Mouse (Mus musculus) hindbrain, postnatal 0 days (tissue): ENCODE results near the gene Fignl1. TPM values are rescaled to one million over a fixed set of nuclear protein-coding genes. Genes with fewer than 3 reads are reported as not detected.
A peak's percentile ranks its signal among the peaks of the same experiment; 100 is the strongest.

Source experiments
- ATAC-seq: fragments of 200-750 bp; cut with Nextera tagmentation; 2 replicates; pipeline ENCODE4 v1.8.0; 2017; ENCODE audit warnings: mild to moderate bottlenecking, moderate TSS enrichment, moderate library complexity
- DNase-seq: peaks from one replicate; pipeline ENCODE4 v3.0.0-alpha.2; 2015; ENCODE audit warnings: low spot score
- H3K27ac ChIP-seq: fragments of 300-500 bp; sonication (generic); 2 replicates; pipeline ENCODE4 v1.5.1; 2014; ENCODE audit warnings: mild to moderate bottlenecking
- H3K27me3 ChIP-seq: fragments of 300-500 bp; sonication (generic); 2 replicates; pipeline ENCODE4 v1.6.1; 2014; ENCODE audit warnings: low read length, mixed read lengths; ENCODE audit not compliant: insufficient read depth
- H3K36me3 ChIP-seq: fragments of 300-500 bp; sonication (generic); 2 replicates; pipeline ENCODE4 v1.6.1; 2014; ENCODE audit warnings: low read length, mixed read lengths; ENCODE audit not compliant: insufficient read depth
- H3K4me1 ChIP-seq: fragments of 300-500 bp; sonication (generic); 2 replicates; pipeline ENCODE4 v1.6.1; 2014; ENCODE audit warnings: antibody characterized with exemption, low read length, mixed read lengths; ENCODE audit not compliant: insufficient read depth
- H3K4me2 ChIP-seq: fragments of 300-500 bp; sonication (generic); 2 replicates; pipeline ENCODE4 v1.6.1; 2014; ENCODE audit warnings: low read depth, mild to moderate bottlenecking, low read length, moderate library complexity, mixed read lengths
- H3K4me3 ChIP-seq: fragments of 300-500 bp; sonication (generic); 2 replicates; pipeline ENCODE4 v1.5.1; 2014; ENCODE audit warnings: low read length
- H3K9ac ChIP-seq: fragments of 300-500 bp; sonication (generic); replicated peaks from 2 replicates; pipeline ENCODE4 v1.6.1; 2014; ENCODE audit warnings: mild to moderate bottlenecking, low read length, moderate library complexity, mixed read lengths
- H3K9me3 ChIP-seq: fragments of 300-500 bp; sonication (generic); 2 replicates; pipeline ENCODE4 v1.6.1; 2016; ENCODE audit warnings: low read length, mixed read lengths
- CTCF ChIP-seq: IDR thresholded peaks from 2 replicates; pipeline ENCODE4 v1.5.1; 2016; ENCODE audit warnings: antibody characterized with exemption, control low read depth, low read depth
- WGBS: fragments of 180-500 bp; shearing (Covaris S2); extraction: QIAGEN DNeasy Blood & Tissue Kit; methylation state at CpG from one replicate; pipeline ENCODE4 v1.1.7; 2014; 5-methylcytosine and 5-hydroxymethylcytosine counted together
- polyA plus RNA-seq: library from polyadenylated mRNA; unstranded; fragments of >200 nt; fragmentation: Nextera tagmentation; extraction: Ambion mirVana; gene quantifications from 2 replicates; pipeline ENCODE4 v1.2.1, GENCODE M21; 2015
- total RNA-seq: library from RNA; depleted of rRNA; stranded (reverse); fragments of >200 nt; gene quantifications from 2 replicates; pipeline ENCODE4 v1.2.3, GENCODE M21; 2014

Gene Fignl1
- total and polyA plus RNA-seq, 2 experiments from 2014 or later = 7.0 to 11.3 TPM

DNA sequence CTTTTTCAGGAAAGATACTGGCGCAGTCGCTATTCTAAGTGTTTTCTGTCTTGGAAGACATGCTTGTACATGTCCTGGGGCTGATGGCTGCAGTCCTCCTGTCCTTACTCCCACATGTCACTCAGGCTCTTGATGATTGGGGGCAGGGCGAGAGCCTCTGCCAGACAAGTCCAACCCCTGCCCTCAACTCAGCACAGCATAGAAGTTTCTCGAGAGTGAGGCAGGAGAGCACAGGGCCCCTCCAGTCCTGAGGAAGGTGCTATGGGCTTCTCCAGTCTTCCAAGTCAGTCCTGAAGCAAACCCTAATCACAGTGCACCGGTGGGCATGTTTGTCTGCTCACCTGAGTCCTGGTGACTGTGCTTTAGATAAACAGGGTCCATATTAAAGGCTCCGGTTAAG lies 20.0 kb upstream of the Fignl1 start:
- H3K9me3 ChIP-seq = no peaks in the 10 kb centered on the region
- no peak overlapping the region for H3K4me2 ChIP-seq
- H3K27me3 ChIP-seq = no peaks in the 10 kb centered on the region
- H3K27ac ChIP-seq = no peak overlapping the region
- DNase-seq = no peak
- H3K36me3 ChIP-seq = no peaks in the 10 kb centered on the region
- no peak for TF ChIP-seq CTCF
- H3K4me1 ChIP-seq = no peaks in the 10 kb centered on the region; the same call in 1 of the 2 replicates
- H3K9ac ChIP-seq = no peak overlapping the region
- no peak overlapping the region for H3K4me3 ChIP-seq
- WGBS = 43% methylated on average over 6 of the region's 6 CpGs
- ATAC-seq = no peak

DNA sequence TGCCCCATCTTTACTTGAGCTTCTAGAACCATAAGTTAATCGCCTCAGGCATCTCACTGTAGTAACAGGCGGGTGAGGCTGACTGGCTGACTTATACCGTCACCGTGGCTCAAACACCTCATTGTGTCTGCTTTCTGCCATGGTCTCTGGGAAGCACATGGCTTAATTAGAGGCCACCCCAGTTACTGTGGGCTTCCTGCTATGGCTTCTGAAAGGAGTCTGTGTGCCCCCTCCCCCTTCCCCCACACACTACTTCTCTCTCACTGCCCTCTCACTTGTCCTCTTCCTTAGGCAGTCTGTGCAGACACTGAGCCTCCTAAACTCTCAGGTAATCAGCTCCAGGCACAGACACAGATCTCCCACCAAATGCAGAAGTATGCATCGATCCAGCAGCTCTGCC lies 19.5 kb upstream of the Fignl1 start:
- Histone ChIP-seq H3K4me2 (no peak overlapping the region), H3K9ac (no peak overlapping the region), H3K9me3 (no peaks in the 10 kb centered on the region), H3K36me3 (no peaks in the 10 kb centered on the region), H3K27me3 (no peaks in the 10 kb centered on the region), H3K4me1 (no peaks in the 10 kb centered on the region; the same call in 1 of the 2 replicates), H3K4me3 (no peak overlapping the region), H3K27ac (no peak overlapping the region)
- no peak for TF ChIP-seq CTCF
- ATAC-seq (peak; percentile 47; the same call in 1 of the 2 replicates), DNase-seq (no peak)
- WGBS = 36% methylated on average over 5 of the region's 5 CpGs

DNA sequence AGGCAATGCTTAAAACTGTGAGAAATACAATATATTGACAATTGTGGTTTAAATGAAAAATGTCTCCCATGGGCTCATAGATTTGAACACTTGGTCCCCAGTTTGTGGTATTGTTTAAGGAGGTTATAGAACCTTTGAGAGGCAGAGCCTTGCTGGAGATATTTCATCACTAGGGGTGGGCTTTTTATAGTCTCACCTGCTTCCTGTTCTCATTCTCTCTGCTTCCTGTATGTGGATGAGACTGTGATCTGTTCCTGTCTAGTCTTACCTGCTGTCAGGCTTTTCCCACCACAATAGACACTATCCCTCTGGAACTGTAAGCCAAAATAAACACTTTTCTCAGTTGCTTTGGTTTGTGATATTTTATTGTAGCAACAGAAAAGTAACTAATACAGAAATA lies 17.7 kb upstream of the Fignl1 start:
- DNase-seq = no peak
- TF ChIP-seq CTCF = no peak
- no peaks in the 10 kb centered on the region; the same call in 1 of the 2 replicates for H3K4me1 ChIP-seq
- H3K4me2 ChIP-seq = no peak overlapping the region
- H3K4me3 ChIP-seq = no peak overlapping the region
- no peaks in the 10 kb centered on the region for H3K36me3 ChIP-seq
- no peak for ATAC-seq
- no peak overlapping the region for H3K27ac ChIP-seq
- no peak overlapping the region for H3K9ac ChIP-seq
- H3K9me3 ChIP-seq = no peaks in the 10 kb centered on the region
- H3K27me3 ChIP-seq = no peaks in the 10 kb centered on the region

DNA sequence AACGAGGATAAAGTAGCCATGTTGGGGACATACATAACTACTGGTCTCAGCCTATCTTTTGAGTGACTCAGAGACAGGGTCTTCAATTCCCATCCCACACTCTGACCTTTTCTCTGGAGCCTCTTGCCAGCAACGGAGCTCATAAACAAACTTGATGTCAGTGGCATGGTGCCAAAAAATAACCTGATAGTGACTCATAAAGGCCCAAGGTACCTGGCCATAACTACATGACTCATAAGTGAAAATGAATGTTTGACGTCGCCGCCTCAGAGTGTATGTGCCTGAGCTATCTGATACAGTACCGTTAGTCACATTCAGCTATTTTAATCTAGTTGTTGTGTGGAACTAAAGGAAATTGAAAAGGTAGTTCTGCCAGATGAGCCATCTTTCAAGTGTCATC lies 16.9 kb upstream of the Fignl1 start:
- no peak overlapping the region for H3K9ac ChIP-seq
- H3K27me3 ChIP-seq = no peaks in the 10 kb centered on the region
- DNase-seq (no peak), ATAC-seq (no peak)
- WGBS = 81% methylated on average over 6 of the region's 6 CpGs
- no peak for TF ChIP-seq CTCF
- no peak overlapping the region for H3K4me3 ChIP-seq
- no peaks in the 10 kb centered on the region; the same call in 1 of the 2 replicates for H3K4me1 ChIP-seq
- no peak overlapping the region for H3K27ac ChIP-seq
- H3K36me3 ChIP-seq = no peaks in the 10 kb centered on the region
- no peaks in the 10 kb centered on the region for H3K9me3 ChIP-seq
- H3K4me2 ChIP-seq = no peak overlapping the region

DNA sequence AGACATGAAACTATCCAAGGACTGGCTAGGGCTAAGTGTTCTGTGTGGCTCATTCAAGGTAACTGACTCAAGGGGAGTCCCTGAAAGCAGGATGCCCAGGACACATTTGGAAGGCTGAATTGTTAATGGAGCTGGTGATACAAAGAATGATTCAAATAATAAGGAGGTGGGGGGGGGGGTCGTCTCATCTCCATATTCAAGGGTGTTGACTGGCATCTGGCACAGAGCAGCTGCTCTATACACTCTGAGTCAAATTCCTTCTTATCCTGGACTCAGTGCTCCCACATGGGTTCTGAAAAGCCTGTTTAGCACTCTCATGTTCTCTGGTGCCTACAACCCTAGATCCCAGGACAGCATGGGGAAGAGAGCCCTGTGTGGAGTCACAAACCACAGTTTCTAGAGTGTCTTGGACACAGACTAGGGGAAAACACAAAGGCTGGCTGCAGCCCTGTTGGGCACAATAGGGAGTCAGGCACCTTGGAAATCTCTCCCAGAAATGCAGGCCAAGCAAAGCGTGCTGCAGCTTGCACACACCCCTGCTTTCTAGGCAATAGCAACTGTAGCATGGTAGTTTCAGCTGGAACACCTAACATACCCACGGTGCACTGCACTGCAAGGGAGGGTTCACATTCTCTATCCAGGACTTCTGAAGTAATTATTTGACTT lies 16.3 kb upstream of the Fignl1 start:
- no peaks in the 10 kb centered on the region; the same call in 1 of the 2 replicates for H3K4me1 ChIP-seq
- ATAC-seq (no peak), DNase-seq (no peak)
- no peak overlapping the region for H3K9ac ChIP-seq
- no peak overlapping the region for H3K4me2 ChIP-seq
- WGBS = 31% methylated on average over 3 of the region's 3 CpGs
- no peak for TF ChIP-seq CTCF
- H3K27me3 ChIP-seq = no peaks in the 10 kb centered on the region
- no peak overlapping the region for H3K27ac ChIP-seq
- no peaks in the 10 kb centered on the region for H3K36me3 ChIP-seq
- no peaks in the 10 kb centered on the region for H3K9me3 ChIP-seq
- H3K4me3 ChIP-seq = no peak overlapping the region

DNA sequence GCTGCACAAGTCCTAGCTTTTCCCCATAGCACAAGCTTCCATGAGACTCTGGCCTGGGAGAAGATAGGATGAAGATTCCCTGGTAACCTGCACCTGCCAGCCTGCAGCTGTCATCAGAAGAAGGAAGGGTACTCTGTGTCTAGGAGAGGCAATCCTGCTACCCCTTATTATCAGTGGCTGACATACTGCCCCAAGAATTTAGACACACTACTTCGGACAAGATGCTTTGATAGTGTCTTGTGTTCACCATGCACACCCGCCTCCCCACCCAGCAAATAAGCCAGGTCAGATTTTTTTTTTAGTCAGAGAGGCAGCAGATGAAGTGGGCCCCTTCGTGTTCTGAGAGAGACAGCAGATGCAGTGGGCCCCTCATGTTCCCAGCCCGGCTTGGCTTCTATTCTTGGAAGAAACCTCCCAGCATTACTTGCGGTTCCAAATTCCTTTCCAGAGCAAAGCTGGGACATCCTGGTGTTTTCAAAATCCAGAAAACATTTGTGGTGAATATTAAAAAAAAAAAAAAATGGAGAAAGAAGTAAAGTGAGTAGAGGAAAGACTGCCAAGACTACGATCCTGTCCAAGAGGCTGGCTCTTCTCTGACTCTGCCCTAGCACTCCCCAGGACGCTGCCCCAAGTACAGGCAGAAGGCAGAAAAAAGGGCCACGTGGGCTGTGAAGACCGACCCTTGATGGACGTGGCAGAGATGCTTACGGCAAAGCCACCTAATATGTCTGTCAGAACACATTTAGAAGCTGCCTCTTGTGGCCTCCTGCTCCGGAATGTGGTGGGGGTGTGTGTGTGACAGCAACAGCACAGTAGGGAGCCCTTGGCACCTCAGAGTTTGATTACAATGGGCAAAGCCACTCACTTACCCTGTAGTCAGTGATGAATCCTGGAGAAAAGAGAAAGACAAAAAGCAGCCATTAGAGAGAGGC lies 15.5 kb upstream of the Fignl1 start:
- Histone ChIP-seq H3K9ac (no peak overlapping the region), H3K4me2 (no peak overlapping the region), H3K27me3 (no peaks in the 10 kb centered on the region), H3K27ac (no peak overlapping the region), H3K4me3 (no peak overlapping the region), H3K36me3 (no peaks in the 10 kb centered on the region), H3K4me1 (no peaks in the 10 kb centered on the region; the same call in 1 of the 2 replicates), H3K9me3 (no peaks in the 10 kb centered on the region)
- no peak for TF ChIP-seq CTCF
- WGBS = 28% methylated on average over 12 of the region's 12 CpGs
- ATAC-seq (no peak), DNase-seq (peak; percentile 7)
